Mouse (Mus musculus) liver, adult 2 months (tissue): Measurements from ENCODE around the gene Iah1. TPM values are rescaled to one million over a fixed set of nuclear protein-coding genes. Genes with fewer than 3 reads are reported as not detected.

Source experiments
- DNase-seq: peaks from one replicate; pipeline ENCODE4 v3.0.0-alpha.2; 2011; ENCODE audit warnings: low read depth, low spot score; ENCODE audit errors: extremely low read depth
- H3K27ac ChIP-seq: fragments of 200-500 bp; replicated peaks from 2 replicates; pipeline ENCODE4 v1.5.1; 2012; ENCODE audit warnings: low read depth, mild to moderate bottlenecking, control low read depth, inconsistent platforms, low read length; ENCODE audit not compliant: insufficient read depth
- H3K27me3 ChIP-seq: fragments of 200-500 bp; 2 replicates; pipeline ENCODE4 v1.6.1; 2012; ENCODE audit warnings: mild to moderate bottlenecking, moderate library complexity, low read length, inconsistent platforms; ENCODE audit not compliant: control insufficient read depth, insufficient read depth
- H3K36me3 ChIP-seq: fragments of 200-500 bp; 2 replicates; pipeline ENCODE4 v1.6.1; 2012; ENCODE audit warnings: low read length, inconsistent platforms; ENCODE audit not compliant: control insufficient read depth, insufficient read depth
- H3K4me1 ChIP-seq: fragments of 200-500 bp; 2 replicates; pipeline ENCODE4 v1.6.1; 2011; ENCODE audit warnings: low read length; ENCODE audit not compliant: control insufficient read depth, insufficient read depth
- H3K4me3 ChIP-seq: fragments of 200-500 bp; 2 replicates; pipeline ENCODE4 v1.5.1; 2011; ENCODE audit warnings: low read depth, mild to moderate bottlenecking, control low read depth, low read length, moderate library complexity; ENCODE audit not compliant: insufficient read depth
- H3K79me2 ChIP-seq: fragments of 200-500 bp; 2 replicates; pipeline ENCODE4 v1.6.1; 2012; ENCODE audit warnings: inconsistent platforms, mild to moderate bottlenecking, low read length, moderate library complexity; ENCODE audit not compliant: control insufficient read depth, insufficient read depth
- H3K9ac ChIP-seq: fragments of 200-500 bp; 2 replicates; pipeline ENCODE4 v1.6.1; 2012; ENCODE audit warnings: low read depth, mild to moderate bottlenecking, control low read depth, inconsistent platforms, low read length
- CTCF ChIP-seq: fragments of 200-500 bp; IDR thresholded peaks from 2 replicates; pipeline ENCODE4 v1.5.1; 2011; ENCODE audit warnings: low read depth, low read length, control low read depth
- POLR2A ChIP-seq: fragments of 200-500 bp; IDR thresholded peaks from 2 replicates; pipeline ENCODE4 v1.6.1; 2011; ENCODE audit warnings: low read length, control low read depth; ENCODE audit not compliant: insufficient read depth; ENCODE audit errors: extremely low read depth
- WGBS: fragments of 180-500 bp; shearing (Covaris S2); methylation state at CpG from one replicate; pipeline ENCODE4 v1.1.7; 2018; 5-methylcytosine and 5-hydroxymethylcytosine counted together
- polyA plus RNA-seq: library from polyadenylated mRNA; depleted of rRNA; stranded (reverse); fragments of >200 nt; gene quantifications from 2 replicates; pipeline ENCODE4 v1.2.3, GENCODE M21; 2012
- total RNA-seq: library from RNA; depleted of rRNA; stranded (reverse); fragments of >200 nt; gene quantifications from 2 replicates; pipeline ENCODE4 v1.2.3, GENCODE M21; 2014

Iah1 gene
- total and polyA plus RNA-seq, 2 experiments = 258 to 339 TPM

GRCm38 (mm10) chr12:21329661-21330400 lies 13.6 kb downstream of the Iah1 start:
- 87% methylated on average over 9 of the region's 9 CpGs for WGBS
- Histone ChIP-seq H3K4me1 (no peaks in the 10 kb centered on the region), H3K4me3 (no peak overlapping the region), H3K27ac (no peak overlapping the region), H3K9ac (no peak overlapping the region), H3K36me3 (peaks cover 52% of the 10 kb centered on the region), H3K27me3 (no peaks in the 10 kb centered on the region), H3K79me2 (no peaks in the 10 kb centered on the region)
- TF ChIP-seq CTCF (no peak), POLR2A (no peak)
- DNase-seq = no peak

- Histone ChIP-seq H3K9ac (no peak overlapping the region), H3K27me3 (no peaks in the 10 kb centered on the region), H3K36me3 (peaks cover 46% of the 10 kb centered on the region), H3K4me3 (no peak overlapping the region), H3K27ac (no peak overlapping the region), H3K4me1 (no peaks in the 10 kb centered on the region), H3K79me2 (no peaks in the 10 kb centered on the region)
- no peak for TF ChIP-seq CTCF
- no peak for TF ChIP-seq POLR2A
- WGBS = 88% methylated on average over 10 of the region's 10 CpGs
- DNase-seq = no peak
These were observed 14.9 kb downstream of the Iah1 start for GRCm38 (mm10) chr12:21330961-21331576.

- 88% methylated on average over 6 of the region's 6 CpGs for WGBS
These were observed 15.5 kb downstream of the Iah1 start for GRCm38 (mm10) chr12:21331711-21332110.

DNA sequence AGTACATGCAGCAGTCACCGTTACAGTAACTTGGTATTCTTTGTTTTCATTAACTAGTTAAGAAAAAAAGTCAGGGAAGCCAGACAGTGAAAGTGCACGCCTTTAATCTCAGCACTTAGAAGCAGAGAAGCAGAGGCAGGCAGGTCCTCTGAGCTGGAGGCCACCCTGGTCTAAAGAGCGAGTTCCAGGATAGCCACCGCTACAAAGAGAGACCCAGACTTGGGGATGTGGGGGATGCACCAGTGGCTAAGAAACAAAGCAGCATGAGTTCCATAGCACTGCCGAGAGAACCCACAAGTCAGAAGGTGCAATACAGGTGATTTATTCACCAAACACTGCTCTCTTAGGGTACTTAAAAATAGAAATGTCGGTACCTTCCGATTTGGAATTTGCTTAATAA lies 16.8 kb downstream of the Iah1 start:
- DNase-seq = no peak
- H3K4me1 ChIP-seq = no peaks in the 10 kb centered on the region
- H3K36me3 ChIP-seq = peaks cover 38% of the 10 kb centered on the region
- TF ChIP-seq POLR2A = no peak
- no peak for TF ChIP-seq CTCF
- no peak overlapping the region for H3K4me3 ChIP-seq
- H3K79me2 ChIP-seq = no peaks in the 10 kb centered on the region
- H3K27me3 ChIP-seq = no peaks in the 10 kb centered on the region
- no peak overlapping the region for H3K27ac ChIP-seq
- WGBS = 95% methylated on average over 7 of the region's 7 CpGs
- H3K9ac ChIP-seq = no peak overlapping the region

More at GRCm38 (mm10) chr12:21331711-21332110, 15.5 kb downstream of the Iah1 start:
- Histone ChIP-seq H3K79me2 (no peaks in the 10 kb centered on the region), H3K27me3 (no peaks in the 10 kb centered on the region), H3K4me1 (no peaks in the 10 kb centered on the region), H3K36me3 (peaks cover 45% of the 10 kb centered on the region), H3K4me3 (no peak overlapping the region), H3K9ac (no peak overlapping the region), H3K27ac (no peak overlapping the region)
- TF ChIP-seq CTCF (no peak), POLR2A (no peak)
- DNase-seq = no peak

GRCm38 (mm10) chr12:21333766-21334165 lies 17.6 kb downstream of the Iah1 start:
- H3K4me3 ChIP-seq = no peak overlapping the region
- H3K27me3 ChIP-seq = no peaks in the 10 kb centered on the region
- H3K9ac ChIP-seq = no peak overlapping the region
- H3K36me3 ChIP-seq = peaks cover 37% of the 10 kb centered on the region; the same call in 1 of the 2 replicates
- no peak overlapping the region for H3K27ac ChIP-seq
- DNase-seq = no peak
- WGBS = 90% methylated on average over 5 of the region's 5 CpGs
- H3K4me1 ChIP-seq = no peaks in the 10 kb centered on the region
- TF ChIP-seq POLR2A (no peak), CTCF (no peak)
- H3K79me2 ChIP-seq = no peaks in the 10 kb centered on the region

DNA sequence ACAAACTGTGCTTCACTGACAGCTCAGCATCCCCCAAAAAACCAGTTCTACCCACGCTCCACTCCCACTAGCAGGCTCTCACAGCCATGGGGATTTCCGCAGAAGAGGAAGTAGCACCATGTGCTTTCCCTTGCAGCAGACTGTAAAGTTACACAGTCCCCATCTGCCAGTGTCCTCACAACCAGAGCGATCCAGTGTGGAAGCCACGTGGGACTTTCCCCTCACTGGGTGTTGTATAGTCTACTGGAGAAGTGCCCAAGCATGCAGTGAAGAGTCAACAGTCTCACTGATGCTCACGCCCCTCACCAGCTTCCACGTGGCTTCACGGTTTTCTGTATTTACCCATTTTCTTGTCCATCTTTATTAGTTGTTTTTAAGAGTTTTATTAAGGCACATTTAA lies 19.7 kb downstream of the Iah1 start:
- WGBS = 44% methylated on average over 7 of the region's 7 CpGs
- DNase-seq = peak; percentile 24
- peaks cover 36% of the 10 kb centered on the region for H3K36me3 ChIP-seq
- H3K79me2 ChIP-seq = no peaks in the 10 kb centered on the region
- H3K9ac ChIP-seq = no peak overlapping the region
- H3K27ac ChIP-seq = no peak overlapping the region
- no peak for TF ChIP-seq POLR2A
- H3K4me3 ChIP-seq = no peak overlapping the region
- no peaks in the 10 kb centered on the region for H3K4me1 ChIP-seq
- H3K27me3 ChIP-seq = no peaks in the 10 kb centered on the region
